Mouse (Mus musculus): ENCODE results near the gene Pcbp3.

DNA sequence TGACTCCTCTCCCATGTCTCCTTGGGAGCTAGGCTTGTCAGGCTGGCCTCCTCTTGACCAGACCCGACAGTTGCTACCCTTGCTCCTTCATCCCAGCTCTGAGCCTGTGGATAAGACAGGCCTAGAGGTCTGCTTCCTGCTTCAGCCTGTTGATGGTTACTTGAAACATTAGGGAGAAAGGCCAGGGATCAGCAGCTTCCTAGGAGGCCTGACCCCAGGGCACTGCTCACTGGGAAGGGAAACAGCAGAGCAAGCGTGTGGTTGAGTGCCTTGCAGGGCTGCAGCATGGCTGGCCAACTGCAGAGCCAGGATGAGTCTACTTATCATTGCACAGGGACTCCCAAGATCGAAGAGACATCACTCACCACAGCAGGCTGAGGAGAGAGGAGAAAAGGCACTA is 249.2 kb downstream of the Pcbp3 start:
- TF ChIP-seq GATA1 (IDR thresholded peaks at IDR 0.05; ENCODE audit: low read length) (no peak), TAL1 (IDR thresholded peaks at IDR 0.05; ENCODE audit: low read length) (no peak)

Data from erythroblast, embryonic 14.5 days (primary cell).